Mouse (Mus musculus): ENCODE measurements around the gene Atxn7l3b. TPM values are rescaled to one million over a fixed set of nuclear protein-coding genes. Genes with fewer than 3 reads are reported as not detected.

Atxn7l3b gene
- 10 to 100 TPM; 18.7 to 76.2 TPM for polyA plus RNA-seq (2012; fragmentation: generic; extraction: Trizol)

DNA sequence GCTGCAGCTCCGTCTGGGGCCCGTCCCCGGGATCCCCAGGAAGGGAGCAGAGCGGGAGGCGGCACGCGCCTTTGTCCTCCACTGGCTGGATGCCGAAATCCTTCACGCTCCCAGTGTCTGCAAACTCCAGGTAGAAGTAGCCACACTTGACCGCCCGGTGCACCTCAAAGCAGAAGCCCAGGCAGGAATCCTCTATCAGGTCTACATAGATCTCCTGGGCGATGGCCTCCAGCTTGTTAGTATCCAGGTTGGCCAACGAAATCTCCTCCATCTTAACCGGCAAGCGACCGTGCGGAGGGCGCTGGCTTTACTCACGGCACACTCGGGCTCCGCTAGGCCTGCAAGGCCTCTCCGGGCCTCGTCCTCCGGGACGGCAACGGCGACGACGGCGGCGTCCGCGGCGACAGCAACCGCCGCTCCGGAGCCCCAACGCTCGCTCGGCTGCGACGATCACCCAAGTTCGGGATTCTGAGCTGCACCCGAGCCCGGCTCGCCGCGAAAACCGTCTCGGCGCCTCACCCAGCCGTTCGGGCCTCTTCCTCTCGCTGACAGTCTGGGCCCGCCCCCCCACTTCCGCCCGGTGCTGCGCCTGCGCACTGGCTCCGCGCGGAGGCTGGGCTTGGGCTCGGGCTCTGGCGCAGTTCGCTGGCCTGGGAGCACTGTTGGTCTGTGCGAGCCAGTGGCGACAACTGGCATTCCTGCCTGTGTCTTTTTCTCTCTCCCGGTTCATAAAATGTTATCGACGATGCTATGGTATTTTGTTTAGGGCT, at the start of gene Atxn7l3b:
Gene Atxn7l3b (minus strand): TSS at position 550 of the 770 bp plus-strand sequence.

